Mouse (Mus musculus) ES-CJ7 (cell line): ENCODE data around the gene Gm49333.
A peak's percentile ranks its signal among the peaks of the same experiment; 100 is the strongest.

Source experiments
- DNase-seq: peaks from one replicate; pipeline ENCODE4 v3.0.0; 2011; ENCODE audit warnings: low read depth, low spot score

Gm49333 gene

GRCm38 (mm10) chr16:20677974-20678675, 66.7 kb downstream of the Gm49333 start:
- no peak for DNase-seq

GRCm38 (mm10) chr16:20690774-20691173, 79.4 kb downstream of the Gm49333 start:
- DNase-seq, result no peak

- no peak for DNase-seq
These were observed 80.2 kb downstream of the Gm49333 start for GRCm38 (mm10) chr16:20691617-20692016.

- DNase-seq, result peak; percentile 64
These were observed 81.0 kb downstream of the Gm49333 start for GRCm38 (mm10) chr16:20692241-20692965.

DNA sequence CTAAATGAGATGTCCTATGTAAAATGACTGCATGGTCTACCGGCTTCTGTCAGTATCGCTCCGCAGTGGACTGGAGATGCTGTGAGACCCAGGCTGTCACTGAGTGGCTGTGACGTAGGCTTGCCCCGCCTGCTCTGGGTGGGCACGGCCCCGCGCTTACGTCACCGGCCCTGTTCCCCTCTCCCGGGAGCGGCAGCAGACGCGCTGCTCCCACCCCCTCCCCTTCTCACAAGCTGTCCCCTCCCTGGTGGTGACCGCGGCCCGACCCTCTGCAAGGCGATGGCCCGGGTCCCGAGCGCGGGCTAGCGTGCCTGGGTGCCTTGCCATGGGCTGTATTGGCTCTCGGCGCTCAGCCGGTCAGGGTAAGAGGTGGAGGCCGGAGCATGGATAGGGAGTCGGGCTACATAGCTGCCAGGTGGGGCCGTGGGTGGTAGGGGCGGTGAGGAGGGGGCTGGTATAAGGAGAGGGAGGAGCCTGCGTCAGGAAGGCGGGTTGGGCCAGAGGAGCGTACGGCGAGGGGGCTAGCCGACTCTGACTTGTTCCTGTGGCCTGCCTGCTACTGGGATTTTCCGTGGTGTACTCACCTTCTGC, 81.8 kb downstream of the Gm49333 start, which contains the start of gene Fam131a:
Gene Fam131a, plus strand, starts transcription at position 131 of the 591 bp plus-strand sequence.
- peak; percentile 84 for DNase-seq

GRCm38 (mm10) chr16:20694781-20695180, 83.4 kb downstream of the Gm49333 start:
- DNase-seq, result no peak
